Mouse (Mus musculus): ENCODE results near the gene Nbas. TPM values are rescaled to one million over a fixed set of nuclear protein-coding genes. Genes with fewer than 3 reads are reported as not detected.

Nbas gene
- total RNA-seq (2023) = 19.9 TPM

GRCm38 (mm10) chr12:13268826-13269449 is at the start of gene Nbas:
Gene Nbas, plus strand, starts transcription at chr12:13269133.

GRCm38 (mm10) chr12:13248691-13249572 is 20.0 kb upstream of the Nbas start, which contains the start of gene Ddx1:
Gene Ddx1, minus strand, starts transcription at chr12:13249213.

Other genes starting within 250 kb of the Nbas start
- 34.0 TPM for gene Ddx1, start 19.9 kb upstream of the Nbas start, total RNA-seq (2023)